Mouse (Mus musculus): ENCODE results near the gene Serpinc1.

DNA sequence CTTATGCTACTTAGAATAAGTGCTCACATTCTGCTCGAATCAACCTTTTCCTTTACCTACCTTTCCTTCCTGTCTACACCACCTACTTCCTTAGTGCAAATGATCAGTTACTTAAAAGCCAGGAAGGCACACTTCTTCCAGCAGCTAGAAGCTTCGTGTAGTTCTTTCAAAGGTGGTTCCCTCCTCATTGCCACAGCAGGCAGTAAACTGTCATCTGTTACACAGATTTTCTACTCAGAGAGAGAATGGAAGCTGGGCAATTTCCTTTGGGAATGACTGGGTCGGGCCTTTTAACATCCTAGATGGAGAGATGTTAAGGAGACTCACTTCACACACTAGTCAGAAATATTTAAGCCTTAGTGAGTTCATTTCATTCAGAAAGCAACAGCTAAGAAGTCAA lies 27.1 kb downstream of the Serpinc1 start:
- TF ChIP-seq CTCF (IDR thresholded peaks at IDR 0.05; ENCODE audit: low read depth, low read length) (no peak), POLR2AphosphoS5 (IDR thresholded peaks at IDR 0.05; ENCODE audit: insufficient replicate concordance, low read depth, low read length) (no peak)

All from G1E (cell line).